Mouse (Mus musculus): ENCODE results near the gene Slc15a5. TPM values are rescaled to one million over a fixed set of nuclear protein-coding genes. Genes with fewer than 3 reads are reported as not detected.

The Slc15a5 gene
- not detected in 2 replicates for polyA plus RNA-seq (2014; fragmentation: Nextera tagmentation; extraction: Ambion mirVana)

- no peaks in the 10 kb centered on the region for H3K4me1 ChIP-seq (ENCODE audit: control insufficient read depth, insufficient read depth, low read length)
- no peaks in the 10 kb centered on the region for H3K9me3 ChIP-seq (ENCODE audit: control insufficient read depth, low read length)
- H3K36me3 ChIP-seq (ENCODE audit: control insufficient read depth, insufficient read depth, low read length), result no peaks in the 10 kb centered on the region
- H3K27ac ChIP-seq (ENCODE audit: low read depth, low read length), result no peak within 1 kb of the TSS
- 91% methylated on average over 4 of the region's 4 CpGs for WGBS
- no peaks in the 10 kb centered on the region for H3K27me3 ChIP-seq (ENCODE audit: control insufficient read depth, insufficient read depth, low read length)
- H3K9ac ChIP-seq (replicated peaks; ENCODE audit: low read depth, low read length), result no peak within 1 kb of the TSS
- no peak within 1 kb of the TSS for H3K4me2 ChIP-seq (ENCODE audit: low read depth, low read length)
- H3K4me3 ChIP-seq (ENCODE audit: low read depth, low read length), result no peak within 1 kb of the TSS
- ATAC-seq (ENCODE audit: low read depth), result no peak
Measured at GRCm38 (mm10) chr6:138079816-138080215, at the start of gene Slc15a5. Gene Slc15a5 (minus strand): TSS chr6:138079916.

- H3K4me1 ChIP-seq (ENCODE audit: control insufficient read depth, insufficient read depth, low read length), result no peaks in the 10 kb centered on the region
- no peak overlapping the region for H3K27ac ChIP-seq (ENCODE audit: low read depth, low read length)
- no peaks in the 10 kb centered on the region for H3K27me3 ChIP-seq (ENCODE audit: control insufficient read depth, insufficient read depth, low read length)
- no peak overlapping the region for H3K4me2 ChIP-seq (ENCODE audit: low read depth, low read length)
- H3K4me3 ChIP-seq (ENCODE audit: low read depth, low read length), result no peak overlapping the region
- H3K36me3 ChIP-seq (ENCODE audit: control insufficient read depth, insufficient read depth, low read length), result no peaks in the 10 kb centered on the region
- H3K9me3 ChIP-seq (ENCODE audit: control insufficient read depth, low read length), result no peaks in the 10 kb centered on the region
- no peak overlapping the region for H3K9ac ChIP-seq (replicated peaks; ENCODE audit: low read depth, low read length)
- 83% methylated on average over 10 of the region's 10 CpGs for WGBS
- ATAC-seq (ENCODE audit: low read depth), result no peak
Measured at GRCm38 (mm10) chr6:138128392-138129335, 48.9 kb upstream of the Slc15a5 start.

- no peak overlapping the region for H3K9ac ChIP-seq (replicated peaks; ENCODE audit: low read depth, low read length)
- no peak overlapping the region for H3K4me3 ChIP-seq (ENCODE audit: low read depth, low read length)
- H3K9me3 ChIP-seq (ENCODE audit: control insufficient read depth, low read length), result no peaks in the 10 kb centered on the region
- no peak overlapping the region for H3K27ac ChIP-seq (ENCODE audit: low read depth, low read length)
- ATAC-seq (ENCODE audit: low read depth), result peak; percentile 24; the same call in 1 of the 2 replicates
- H3K27me3 ChIP-seq (ENCODE audit: control insufficient read depth, insufficient read depth, low read length), result no peaks in the 10 kb centered on the region
- no peaks in the 10 kb centered on the region for H3K36me3 ChIP-seq (ENCODE audit: control insufficient read depth, insufficient read depth, low read length)
- 78% methylated on average over 3 of the region's 3 CpGs for WGBS
- no peak overlapping the region for H3K4me2 ChIP-seq (ENCODE audit: low read depth, low read length)
- no peaks in the 10 kb centered on the region for H3K4me1 ChIP-seq (ENCODE audit: control insufficient read depth, insufficient read depth, low read length)
Measured at GRCm38 (mm10) chr6:138117496-138117895, 37.8 kb upstream of the Slc15a5 start.

- no peaks in the 10 kb centered on the region for H3K4me1 ChIP-seq (ENCODE audit: control insufficient read depth, insufficient read depth, low read length)
- H3K9ac ChIP-seq (replicated peaks; ENCODE audit: low read depth, low read length), result no peak overlapping the region
- H3K9me3 ChIP-seq (ENCODE audit: control insufficient read depth, low read length), result no peaks in the 10 kb centered on the region
- no peak for ATAC-seq (ENCODE audit: low read depth)
- H3K4me3 ChIP-seq (ENCODE audit: low read depth, low read length), result no peak overlapping the region
- no peaks in the 10 kb centered on the region for H3K27me3 ChIP-seq (ENCODE audit: control insufficient read depth, insufficient read depth, low read length)
- no peak overlapping the region for H3K27ac ChIP-seq (ENCODE audit: low read depth, low read length)
- no peak overlapping the region for H3K4me2 ChIP-seq (ENCODE audit: low read depth, low read length)
- no peaks in the 10 kb centered on the region for H3K36me3 ChIP-seq (ENCODE audit: control insufficient read depth, insufficient read depth, low read length)
Measured at GRCm38 (mm10) chr6:138104559-138104958, 24.8 kb upstream of the Slc15a5 start.

GRCm38 (mm10) chr6:138102940-138103339 lies 23.2 kb upstream of the Slc15a5 start:
- Histone ChIP-seq H3K9ac (replicated peaks; ENCODE audit: low read depth, low read length) (no peak overlapping the region), H3K27me3 (ENCODE audit: control insufficient read depth, insufficient read depth, low read length) (no peaks in the 10 kb centered on the region), H3K36me3 (ENCODE audit: control insufficient read depth, insufficient read depth, low read length) (no peaks in the 10 kb centered on the region), H3K4me2 (ENCODE audit: low read depth, low read length) (no peak overlapping the region), H3K27ac (ENCODE audit: low read depth, low read length) (no peak overlapping the region), H3K9me3 (ENCODE audit: control insufficient read depth, low read length) (no peaks in the 10 kb centered on the region), H3K4me1 (ENCODE audit: control insufficient read depth, insufficient read depth, low read length) (no peaks in the 10 kb centered on the region), H3K4me3 (ENCODE audit: low read depth, low read length) (no peak overlapping the region)
- WGBS, result 79% methylated on average over 7 of the region's 7 CpGs
- ATAC-seq (ENCODE audit: low read depth), result no peak

- Histone ChIP-seq H3K9me3 (ENCODE audit: control insufficient read depth, low read length) (no peaks in the 10 kb centered on the region), H3K27ac (ENCODE audit: low read depth, low read length) (no peak overlapping the region), H3K36me3 (ENCODE audit: control insufficient read depth, insufficient read depth, low read length) (no peaks in the 10 kb centered on the region), H3K4me2 (ENCODE audit: low read depth, low read length) (no peak overlapping the region), H3K9ac (replicated peaks; ENCODE audit: low read depth, low read length) (no peak overlapping the region), H3K4me3 (ENCODE audit: low read depth, low read length) (no peak overlapping the region), H3K4me1 (ENCODE audit: control insufficient read depth, insufficient read depth, low read length) (no peaks in the 10 kb centered on the region), H3K27me3 (ENCODE audit: control insufficient read depth, insufficient read depth, low read length) (no peaks in the 10 kb centered on the region)
- ATAC-seq (ENCODE audit: low read depth), result no peak
- 89% methylated on average over 4 of the region's 4 CpGs for WGBS
Measured at GRCm38 (mm10) chr6:138101843-138102242, 22.1 kb upstream of the Slc15a5 start.

- H3K9me3 ChIP-seq (ENCODE audit: control insufficient read depth, low read length), result no peaks in the 10 kb centered on the region
- H3K27ac ChIP-seq (ENCODE audit: low read depth, low read length), result no peak overlapping the region
- no peaks in the 10 kb centered on the region for H3K27me3 ChIP-seq (ENCODE audit: control insufficient read depth, insufficient read depth, low read length)
- H3K36me3 ChIP-seq (ENCODE audit: control insufficient read depth, insufficient read depth, low read length), result no peaks in the 10 kb centered on the region
- WGBS, result 82% methylated on average over 3 of the region's 3 CpGs
- ATAC-seq (ENCODE audit: low read depth), result no peak
- no peaks in the 10 kb centered on the region for H3K4me1 ChIP-seq (ENCODE audit: control insufficient read depth, insufficient read depth, low read length)
- H3K4me3 ChIP-seq (ENCODE audit: low read depth, low read length), result no peak overlapping the region
- H3K9ac ChIP-seq (replicated peaks; ENCODE audit: low read depth, low read length), result no peak overlapping the region
- H3K4me2 ChIP-seq (ENCODE audit: low read depth, low read length), result no peak overlapping the region
Measured at GRCm38 (mm10) chr6:138099646-138100045, 19.9 kb upstream of the Slc15a5 start.

GRCm38 (mm10) chr6:138095060-138095459 lies 15.3 kb upstream of the Slc15a5 start:
- Histone ChIP-seq H3K4me3 (ENCODE audit: low read depth, low read length) (no peak overlapping the region), H3K27ac (ENCODE audit: low read depth, low read length) (no peak overlapping the region), H3K36me3 (ENCODE audit: control insufficient read depth, insufficient read depth, low read length) (no peaks in the 10 kb centered on the region), H3K4me2 (ENCODE audit: low read depth, low read length) (no peak overlapping the region), H3K9me3 (ENCODE audit: control insufficient read depth, low read length) (no peaks in the 10 kb centered on the region), H3K9ac (replicated peaks; ENCODE audit: low read depth, low read length) (no peak overlapping the region), H3K4me1 (ENCODE audit: control insufficient read depth, insufficient read depth, low read length) (no peaks in the 10 kb centered on the region), H3K27me3 (ENCODE audit: control insufficient read depth, insufficient read depth, low read length) (no peaks in the 10 kb centered on the region)
- ATAC-seq (ENCODE audit: low read depth), result no peak
- WGBS, result 90% methylated on average over 3 of the region's 3 CpGs

- Histone ChIP-seq H3K9me3 (ENCODE audit: control insufficient read depth, low read length) (no peaks in the 10 kb centered on the region), H3K4me2 (ENCODE audit: low read depth, low read length) (no peak overlapping the region), H3K4me1 (ENCODE audit: control insufficient read depth, insufficient read depth, low read length) (no peaks in the 10 kb centered on the region), H3K27ac (ENCODE audit: low read depth, low read length) (no peak overlapping the region), H3K36me3 (ENCODE audit: control insufficient read depth, insufficient read depth, low read length) (no peaks in the 10 kb centered on the region), H3K9ac (replicated peaks; ENCODE audit: low read depth, low read length) (no peak overlapping the region), H3K4me3 (ENCODE audit: low read depth, low read length) (no peak overlapping the region), H3K27me3 (ENCODE audit: control insufficient read depth, insufficient read depth, low read length) (no peaks in the 10 kb centered on the region)
- ATAC-seq (ENCODE audit: low read depth), result no peak
- 82% methylated on average over 7 of the region's 7 CpGs for WGBS
Measured at GRCm38 (mm10) chr6:138092432-138092831, 12.7 kb upstream of the Slc15a5 start.
